Mouse (Mus musculus) erythroid progenitor cell, adult 5-6 weeks (primary cell): ENCODE data around the gene Gm20388. TPM values are rescaled to one million over a fixed set of nuclear protein-coding genes. Genes with fewer than 3 reads are reported as not detected.
A peak's percentile ranks its signal among the peaks of the same experiment; 100 is the strongest.

ENCODE experiments used
- ATAC-seq: replicated peaks from 2 replicates; pipeline ENCODE4 v1.8.0; 2016; ENCODE audit warnings: moderate number of reproducible peaks, mild to moderate bottlenecking, moderate TSS enrichment, inconsistent platforms; ENCODE audit not compliant: poor library complexity, low FRiP score, severe bottlenecking
- total RNA-seq, 2 experiments: library from RNA; stranded (forward) in 1 of 2; stranded (reverse) in 1 of 2; fragments of 150-400 nt in 1 of 2; fragments of 186-747, 209-891 nt in 1 of 2; gene quantifications; 2 replicates each; pipeline versions ENCODE4 v1.2.3 to v1.2.4; 2015 to 2017; ENCODE audit warnings: low replicate concordance in 2 of 2

Gene Gm20388
- total RNA-seq, 2 experiments from 2014 or later = 4.2 TPM; not detected in 1

DNA sequence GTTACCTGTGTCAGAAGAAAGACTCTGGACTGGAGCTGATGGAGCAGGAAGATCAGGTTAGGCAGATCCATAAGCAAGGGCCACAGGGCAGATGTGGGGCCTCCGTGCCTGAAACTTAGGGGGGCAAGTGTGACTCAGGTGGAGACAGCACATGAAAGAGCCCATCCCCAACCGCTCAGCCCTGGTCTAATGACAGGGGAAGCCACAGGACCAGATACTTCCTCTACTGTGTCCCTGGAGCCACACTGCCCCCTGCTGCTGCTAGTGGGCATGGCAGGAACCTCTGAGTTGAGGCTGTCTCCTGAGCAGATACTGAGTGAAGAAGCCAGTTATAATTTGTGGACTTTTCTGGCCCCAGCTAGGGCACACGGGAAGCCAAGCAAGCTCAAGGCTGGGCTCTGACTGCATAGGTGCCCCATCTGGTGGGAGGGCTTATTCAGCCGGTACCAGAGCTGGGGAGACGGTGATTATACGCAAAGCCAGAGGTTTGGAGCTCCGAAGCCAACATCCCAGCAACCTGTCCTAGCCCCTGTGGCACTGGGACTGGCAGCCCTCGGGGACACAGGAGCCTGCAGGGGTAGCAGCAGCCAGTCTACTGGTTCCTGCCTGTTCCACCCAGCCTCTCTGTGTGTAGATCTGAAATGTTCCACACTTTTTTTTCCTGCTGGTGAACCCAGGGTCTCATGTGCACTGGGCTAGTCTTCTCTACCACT lies 2919.9 kb downstream of the Gm20388 start:
- peak; percentile 79 for ATAC-seq

DNA sequence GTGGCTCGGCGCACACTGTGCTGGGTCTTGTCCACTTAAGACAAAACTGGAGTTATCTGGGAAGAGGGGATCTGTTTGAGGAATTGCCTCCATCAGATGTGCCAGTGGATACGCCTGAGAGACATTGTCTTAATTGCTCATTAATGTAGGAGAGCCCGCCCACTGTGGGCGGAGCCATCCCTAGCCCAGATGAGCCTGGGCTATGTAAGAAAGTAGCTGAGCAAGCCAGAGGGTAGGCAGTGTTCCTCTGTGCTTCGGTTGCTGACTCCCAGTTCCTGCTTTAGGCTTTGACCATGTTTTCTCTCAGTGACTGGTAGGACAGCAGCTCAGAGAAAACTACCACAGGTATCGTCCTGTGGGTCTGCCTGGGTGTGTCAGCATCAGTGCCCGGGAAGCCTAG lies 2923.8 kb downstream of the Gm20388 start:
- ATAC-seq = no peak

DNA sequence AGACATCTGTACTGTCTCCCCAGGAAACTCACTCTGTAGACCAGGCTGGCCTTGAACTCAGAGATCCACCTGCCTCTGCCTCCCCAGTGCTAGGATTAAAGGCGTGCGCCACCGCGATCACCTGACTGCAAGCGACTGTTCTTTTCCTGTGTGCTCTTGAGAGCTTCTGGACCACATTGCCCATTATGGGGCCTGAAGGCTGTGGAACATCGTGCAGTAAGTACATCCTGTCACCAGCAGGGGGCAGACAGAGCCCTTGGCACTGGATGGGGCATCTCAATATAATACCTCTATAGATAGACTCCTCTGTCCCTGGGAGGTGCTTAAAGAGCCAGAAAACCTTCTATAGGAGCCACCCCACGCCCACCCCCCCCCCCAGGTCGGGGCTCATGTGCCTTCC lies 2924.3 kb downstream of the Gm20388 start:
- ATAC-seq = peak; percentile 70

DNA sequence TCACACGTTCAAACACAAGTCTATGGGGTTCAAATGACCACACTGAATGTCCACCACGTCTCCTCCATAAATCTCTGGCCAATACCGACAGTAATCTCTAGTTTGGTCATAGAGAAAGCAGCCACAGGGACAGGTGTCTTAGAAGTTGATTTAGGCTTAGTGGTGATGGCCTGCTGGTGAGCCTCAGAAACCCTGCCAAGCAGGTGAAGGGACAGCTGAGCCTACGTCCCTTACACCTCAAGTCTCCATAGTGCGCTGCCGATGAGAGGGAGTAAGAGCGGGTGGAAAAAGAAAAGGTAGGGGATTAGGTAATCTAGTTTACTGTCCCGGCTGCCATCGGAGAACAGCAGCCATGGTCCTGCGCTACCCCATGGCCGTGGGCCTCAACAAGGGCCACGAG lies 2925.6 kb downstream of the Gm20388 start:
- no peak for ATAC-seq

DNA sequence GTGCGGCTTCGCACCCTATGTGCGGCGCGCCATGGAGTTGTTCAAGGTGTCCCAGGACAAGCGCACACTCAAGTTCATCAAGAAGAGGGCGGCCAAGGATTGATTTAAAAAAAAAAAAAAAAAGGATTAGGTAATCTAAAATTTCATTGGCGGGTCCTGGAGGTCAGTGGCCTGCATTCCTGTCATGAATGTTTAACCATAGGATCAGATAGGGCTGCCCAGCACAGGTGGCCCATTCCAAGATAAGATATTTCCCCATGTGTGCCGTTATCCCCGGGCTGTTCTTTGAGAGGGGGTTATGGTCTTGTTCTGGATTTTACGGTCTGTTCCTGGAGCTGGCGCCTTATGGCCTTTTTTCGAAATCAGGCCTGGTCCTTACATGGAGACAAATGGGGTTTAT lies 2926.1 kb downstream of the Gm20388 start:
- no peak for ATAC-seq

DNA sequence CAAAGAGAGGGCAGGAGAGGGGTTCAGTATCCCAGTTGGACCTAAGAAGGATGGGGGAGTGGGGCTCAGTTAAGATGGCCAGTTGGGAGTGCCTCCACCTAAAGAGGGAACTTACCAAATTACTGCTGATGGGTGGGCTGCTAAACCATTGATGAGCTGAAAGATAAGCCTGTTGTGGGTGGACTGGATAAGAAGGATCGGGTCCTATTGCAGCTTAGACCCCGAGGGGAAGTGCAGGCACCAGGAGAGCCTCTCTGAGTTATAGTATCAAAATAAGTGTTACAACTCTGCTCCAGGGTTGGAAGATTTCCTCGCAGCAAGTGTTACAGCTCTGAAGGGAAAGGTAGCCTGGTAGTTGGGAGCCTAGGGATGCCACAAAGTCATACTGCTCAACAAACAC lies 2933.5 kb downstream of the Gm20388 start:
- ATAC-seq = no peak

DNA sequence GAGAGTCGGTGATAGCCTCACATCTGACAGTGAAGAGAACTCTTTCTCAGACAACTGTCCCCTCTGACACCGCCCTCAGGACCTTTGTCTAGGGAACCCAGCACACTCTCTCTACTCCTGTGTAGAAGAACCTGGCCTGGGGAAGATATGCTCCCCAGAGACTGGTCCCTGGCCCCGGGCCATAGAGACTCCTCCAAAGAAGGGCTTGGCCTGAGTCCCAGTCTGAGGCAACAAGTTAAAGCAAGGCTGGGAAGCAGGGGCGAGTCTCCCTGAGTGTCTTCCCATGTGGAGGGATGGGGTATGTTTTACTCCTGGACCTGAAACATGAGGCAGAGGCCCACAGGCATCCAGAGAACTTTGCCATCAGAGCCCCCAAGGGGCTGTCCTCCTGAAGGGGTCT lies 2935.0 kb downstream of the Gm20388 start:
- no peak for ATAC-seq

DNA sequence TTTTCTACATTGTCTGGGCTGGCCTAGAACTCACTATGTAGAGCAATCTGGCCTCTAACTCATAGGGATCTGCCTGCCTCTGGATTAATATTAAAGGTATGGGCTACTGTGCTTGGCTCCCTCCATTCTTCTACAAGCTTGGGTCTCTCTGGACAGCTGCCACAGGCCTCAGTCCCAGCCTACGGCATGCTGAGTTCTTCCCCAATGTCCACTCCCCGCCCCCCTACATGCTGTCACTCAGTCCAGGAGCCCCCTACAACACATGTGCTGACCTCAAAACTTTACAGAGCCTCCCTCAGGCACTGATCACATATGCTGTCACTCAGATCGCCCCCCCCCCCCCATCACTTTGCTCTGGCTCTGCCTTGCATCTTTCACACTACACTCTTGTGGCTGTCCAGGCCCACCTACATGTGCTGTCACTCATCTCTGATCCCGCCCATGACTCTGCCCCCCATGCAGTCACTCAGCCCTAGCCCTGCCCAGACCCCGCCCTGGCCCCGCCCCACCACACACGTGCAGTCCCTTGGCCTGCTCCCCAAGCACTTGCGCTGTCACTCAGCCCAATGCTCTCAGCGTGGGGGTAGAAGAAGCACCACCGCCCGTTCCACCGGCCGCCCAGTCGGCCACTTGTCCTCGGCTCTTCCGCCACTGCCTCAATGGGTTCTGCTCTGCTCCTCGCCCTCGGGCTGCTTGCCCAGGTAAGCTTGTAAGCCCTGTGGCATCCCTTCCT lies 2937.4 kb downstream of the Gm20388 start, which contains the start of gene Cdh15:
TSS of gene Cdh15 (plus strand) at position 138 of the 733 bp plus-strand sequence.
- no peak for ATAC-seq

DNA sequence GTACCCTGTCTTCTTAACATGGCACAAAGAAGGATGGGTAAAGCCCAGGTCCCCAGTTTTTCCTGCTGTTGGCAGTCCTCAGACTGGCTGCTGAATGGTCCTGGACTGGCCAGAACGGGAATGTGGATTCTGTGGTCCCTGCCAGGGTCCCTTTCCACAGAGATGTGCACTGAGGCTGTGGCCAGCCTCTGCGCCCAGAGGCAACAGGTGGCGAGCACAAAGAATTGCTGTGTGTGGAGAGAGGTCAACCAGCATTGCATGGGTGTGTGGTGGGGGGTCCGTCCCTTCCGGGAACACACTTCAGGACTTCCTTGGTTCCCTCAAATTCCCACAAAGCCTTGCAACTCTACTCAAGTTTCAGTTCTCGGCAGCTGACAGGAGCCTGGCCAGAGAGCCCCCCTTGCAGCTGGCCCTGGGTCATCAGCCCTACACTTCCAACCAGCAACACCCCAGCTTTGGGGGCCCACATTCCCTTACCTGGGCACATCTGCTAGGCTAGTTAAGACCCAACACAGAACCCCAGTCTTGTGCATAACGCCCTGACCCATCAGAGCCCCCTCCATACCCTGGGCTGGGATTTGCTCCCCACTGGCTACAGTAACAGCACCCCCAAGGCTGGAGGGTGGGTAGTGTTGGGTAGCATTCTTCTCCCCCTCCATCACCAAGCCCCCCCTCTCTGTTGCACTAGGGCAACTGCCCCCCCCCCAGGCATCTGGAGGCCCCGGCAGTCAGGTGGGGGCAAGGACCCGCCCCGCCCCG lies 2938.7 kb downstream of the Gm20388 start:
- ATAC-seq = no peak

DNA sequence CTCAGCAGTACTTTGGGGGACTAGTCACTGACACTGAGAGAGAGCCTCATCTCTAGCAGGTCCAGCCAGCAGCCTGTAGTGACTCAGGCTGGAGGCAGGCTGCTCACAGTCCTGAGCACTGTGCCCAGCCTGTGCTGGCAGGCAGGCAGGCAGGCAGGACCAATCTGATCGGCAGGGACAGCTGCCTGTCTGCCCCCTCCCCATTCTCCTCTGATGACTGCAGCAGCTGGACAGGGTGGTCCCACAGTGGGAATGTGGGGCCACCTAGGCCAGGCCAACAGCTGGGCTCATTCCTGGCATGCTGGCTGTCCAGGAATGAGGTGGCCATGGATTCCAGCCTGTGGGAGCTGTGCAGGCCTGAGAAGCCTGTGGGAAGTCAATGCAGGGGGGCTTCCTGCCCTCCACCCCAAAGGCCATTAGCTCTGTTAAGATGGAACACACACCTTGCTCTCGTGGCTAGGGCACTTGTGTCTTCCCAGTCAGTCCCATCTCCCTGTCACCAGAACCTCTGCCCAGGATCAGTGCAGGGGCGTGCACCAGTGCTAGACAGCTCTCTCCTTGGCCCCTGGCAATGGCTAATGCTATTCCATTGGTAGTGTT lies 2940.1 kb downstream of the Gm20388 start:
- ATAC-seq = no peak

DNA sequence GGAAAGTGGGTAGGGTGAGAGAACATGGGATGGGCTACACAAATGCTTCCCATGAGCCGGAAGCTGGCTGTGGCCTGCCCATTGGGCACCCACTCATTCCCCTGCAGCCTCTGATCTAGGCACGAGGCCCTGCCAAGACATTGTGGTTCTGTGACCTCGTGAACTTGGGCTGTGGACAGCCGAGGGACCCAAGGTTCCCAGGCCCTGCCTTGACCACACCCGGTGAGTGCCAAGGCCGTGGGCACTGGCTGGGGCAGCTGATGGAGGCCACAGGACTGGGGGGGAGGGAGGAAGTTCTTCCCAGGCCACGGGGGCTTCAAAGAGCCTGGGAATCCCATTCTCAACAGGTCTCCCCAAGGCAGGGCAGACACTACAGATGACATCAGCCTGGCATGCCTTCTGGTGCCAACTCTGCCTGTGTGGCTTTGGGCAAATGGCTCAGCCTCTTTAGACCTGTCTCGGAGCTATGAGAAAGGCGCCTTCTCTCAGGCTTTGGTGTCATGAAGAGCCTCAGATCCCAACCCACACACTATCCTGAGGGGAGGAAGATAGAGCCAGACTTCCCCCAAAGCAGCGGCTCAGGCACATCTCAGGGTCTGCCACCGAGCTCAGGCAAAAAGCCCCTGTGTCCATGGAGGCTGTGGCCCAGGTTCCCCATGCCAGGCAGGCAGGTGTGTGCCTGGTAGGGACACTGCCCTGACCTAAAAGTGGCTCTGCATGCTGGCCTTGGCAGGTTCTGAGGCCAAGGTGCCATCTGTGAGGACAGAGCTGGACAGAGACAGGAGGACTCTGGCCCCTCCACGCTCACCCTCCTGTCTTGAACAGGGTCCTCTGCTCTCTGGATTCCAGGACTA lies 2941.3 kb downstream of the Gm20388 start:
- no peak for ATAC-seq

DNA sequence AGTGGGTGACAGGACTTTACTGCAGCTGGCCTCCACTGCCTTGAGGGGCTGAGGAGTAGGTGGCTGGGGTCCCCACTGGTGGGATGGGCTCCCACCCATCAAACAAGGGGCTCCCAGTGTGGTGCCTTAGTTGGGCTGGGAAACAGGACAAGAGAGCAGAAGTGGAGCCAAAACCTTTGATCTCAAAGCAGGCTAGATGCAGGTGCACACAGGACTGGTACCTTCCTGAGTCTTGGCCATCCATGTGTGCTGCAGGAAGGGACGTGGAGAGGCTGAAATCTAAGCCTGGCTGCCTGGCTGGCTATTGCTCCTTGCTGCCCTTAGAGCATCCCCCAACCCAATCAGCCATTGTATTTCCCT lies 2941.9 kb downstream of the Gm20388 start:
- no peak for ATAC-seq

DNA sequence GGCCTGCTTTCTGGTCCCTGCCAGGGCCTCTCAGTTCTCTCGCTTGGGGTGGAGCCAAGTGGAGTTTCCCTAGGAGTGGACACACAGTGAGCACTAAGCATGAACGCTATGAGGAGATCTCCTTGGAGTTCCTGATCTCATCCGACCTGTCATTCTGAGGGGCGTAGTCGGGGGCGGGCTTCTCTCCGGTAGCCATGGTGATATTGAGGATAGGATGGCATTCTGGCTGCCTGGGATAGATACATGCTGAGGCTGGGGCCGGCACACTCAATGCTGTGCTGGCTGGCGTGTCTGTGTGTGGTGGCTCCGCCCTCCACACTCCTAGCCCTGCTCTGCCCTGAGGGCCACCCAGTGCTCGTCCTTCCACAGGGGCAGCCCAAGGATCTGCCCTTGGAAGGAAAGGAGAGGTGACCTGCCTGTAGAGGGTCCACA lies 2942.7 kb downstream of the Gm20388 start:
- no peak for ATAC-seq

DNA sequence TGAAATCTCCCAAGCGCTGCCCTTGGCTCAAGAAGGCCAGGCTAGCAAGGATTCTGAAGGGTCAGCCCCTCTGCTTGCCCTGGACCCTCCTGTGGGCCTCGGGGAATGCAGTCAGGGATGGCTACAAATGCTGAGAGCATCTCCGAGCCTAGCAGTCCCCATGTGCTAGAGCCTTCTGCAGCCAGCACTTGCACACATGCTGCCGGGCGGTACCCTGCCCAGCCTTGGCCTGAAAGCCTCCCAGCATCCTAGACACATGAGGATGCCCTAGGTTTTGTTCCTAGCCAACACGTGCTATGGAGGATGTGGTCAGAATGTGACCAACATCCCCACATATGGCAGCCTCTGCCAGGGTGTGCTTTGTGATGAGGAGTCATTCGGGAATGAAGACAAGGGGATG lies 2943.7 kb downstream of the Gm20388 start:
- no peak for ATAC-seq

DNA sequence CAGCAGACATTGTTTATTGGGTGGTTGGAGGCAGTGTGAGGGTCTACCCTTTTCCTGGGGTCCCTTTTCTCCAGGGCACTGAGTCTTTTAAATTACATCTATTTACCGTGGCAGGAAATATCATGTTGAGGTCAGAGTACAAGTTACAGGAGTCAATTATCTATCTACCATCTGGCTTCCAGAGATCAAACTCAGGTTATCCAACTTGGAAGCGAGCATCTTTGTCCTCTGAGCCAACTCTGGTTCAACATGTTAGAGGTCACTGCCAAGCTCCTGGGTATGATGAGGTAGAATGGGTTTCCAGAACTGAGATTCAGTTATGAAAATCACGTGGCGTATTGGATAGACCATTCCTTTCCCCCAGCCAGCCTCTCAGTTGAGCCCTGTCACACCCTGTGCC lies 2944.5 kb downstream of the Gm20388 start:
- no peak for ATAC-seq

DNA sequence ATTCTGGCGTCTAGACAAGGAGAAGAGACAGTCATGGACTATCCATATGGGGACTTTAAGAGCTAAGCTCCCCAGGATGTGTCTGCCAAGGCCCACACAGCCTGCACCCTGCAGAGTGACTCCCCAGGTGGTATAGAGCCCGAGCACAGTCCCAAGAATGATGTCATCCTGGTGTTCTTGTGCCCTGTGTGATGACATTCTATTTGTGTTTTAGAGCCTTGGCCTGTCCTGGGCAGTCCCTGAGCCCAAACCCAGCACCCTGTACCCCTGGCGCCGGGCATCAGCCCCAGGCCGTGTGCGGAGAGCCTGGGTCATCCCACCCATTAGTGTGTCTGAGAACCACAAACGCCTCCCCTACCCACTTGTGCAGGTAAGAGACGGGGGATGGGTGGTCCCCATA lies 2945.6 kb downstream of the Gm20388 start:
- ATAC-seq = no peak

DNA sequence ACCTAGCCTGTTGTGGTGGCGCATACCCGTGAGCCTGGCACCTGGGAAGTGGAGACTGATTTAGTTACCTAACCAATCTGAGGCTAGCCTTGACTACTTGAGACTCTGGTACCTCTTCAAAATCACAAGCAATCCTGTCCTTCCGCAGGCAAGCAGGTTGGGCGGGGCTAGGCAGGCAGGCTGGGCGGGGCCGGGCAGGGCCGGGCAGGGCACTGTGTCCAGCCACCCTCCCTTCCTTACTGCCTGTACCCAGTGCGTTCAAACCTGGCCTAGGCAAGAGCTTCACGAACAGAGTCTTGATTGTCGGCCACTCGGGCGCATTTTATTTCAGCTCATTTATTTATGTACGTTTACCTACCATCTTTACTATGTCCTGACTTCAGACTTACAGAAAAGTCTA lies 2949.2 kb downstream of the Gm20388 start:
- ATAC-seq = no peak

DNA sequence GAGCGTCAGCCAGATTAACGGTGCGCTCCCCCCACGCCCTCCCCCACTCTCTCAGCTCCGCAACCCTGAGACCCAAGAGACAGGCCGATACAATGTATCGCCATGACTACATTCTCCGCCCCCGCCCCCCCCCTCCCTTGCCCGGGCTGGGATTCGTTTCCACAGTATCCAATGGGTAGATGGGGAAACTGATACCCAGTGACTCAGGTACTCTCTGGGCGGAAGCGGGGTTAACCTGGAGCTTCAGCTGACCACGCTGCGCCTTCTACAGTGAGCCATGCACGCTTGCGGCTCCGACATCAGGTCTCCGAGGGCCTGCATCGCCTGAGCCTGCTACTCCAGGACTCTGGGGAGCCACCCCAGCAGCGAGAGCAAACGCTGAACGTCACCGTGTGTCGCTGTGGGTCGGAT lies 2954.1 kb downstream of the Gm20388 start:
- no peak for ATAC-seq

DNA sequence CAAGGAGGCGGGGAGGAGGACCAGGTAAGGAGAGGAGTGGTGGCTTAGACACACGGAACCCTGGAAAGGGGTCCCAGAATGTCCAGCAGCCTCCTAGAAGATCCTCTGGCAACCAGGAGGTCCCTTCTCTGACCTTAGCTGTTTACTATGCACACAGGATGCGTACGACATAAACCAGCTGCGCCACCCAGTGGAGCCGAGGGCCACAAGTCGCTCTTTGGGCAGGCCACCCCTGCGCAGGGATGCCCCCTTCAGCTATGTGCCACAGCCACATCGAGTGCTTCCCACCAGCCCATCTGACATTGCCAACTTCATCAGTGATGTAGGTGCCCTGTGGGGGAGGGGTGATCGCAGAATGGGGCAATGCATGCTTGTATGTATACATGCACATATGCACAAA lies 2954.8 kb downstream of the Gm20388 start:
- no peak for ATAC-seq

DNA sequence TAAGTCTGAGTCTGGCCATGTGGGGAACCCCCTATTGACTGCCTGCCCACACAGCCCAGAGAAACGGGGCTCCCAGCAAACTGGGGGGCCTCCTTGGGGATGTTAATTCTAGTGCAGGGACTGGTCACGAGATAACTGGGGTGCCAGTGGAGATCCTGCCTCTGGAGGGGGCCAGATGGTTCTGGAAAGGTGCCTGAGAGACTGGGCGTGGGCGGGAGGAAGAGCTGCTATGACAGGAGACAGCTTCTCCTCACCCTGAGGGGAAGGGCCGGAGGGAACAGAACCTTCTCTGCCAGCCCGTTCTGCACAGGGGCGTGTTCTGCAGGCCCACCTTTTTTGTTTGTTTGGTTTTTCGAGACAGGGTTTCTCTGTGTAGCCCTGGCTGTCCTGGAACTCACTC lies 2955.6 kb downstream of the Gm20388 start:
- ATAC-seq = no peak
